Mouse (Mus musculus): ENCODE measurements around the gene Sipa1l3.

DNA sequence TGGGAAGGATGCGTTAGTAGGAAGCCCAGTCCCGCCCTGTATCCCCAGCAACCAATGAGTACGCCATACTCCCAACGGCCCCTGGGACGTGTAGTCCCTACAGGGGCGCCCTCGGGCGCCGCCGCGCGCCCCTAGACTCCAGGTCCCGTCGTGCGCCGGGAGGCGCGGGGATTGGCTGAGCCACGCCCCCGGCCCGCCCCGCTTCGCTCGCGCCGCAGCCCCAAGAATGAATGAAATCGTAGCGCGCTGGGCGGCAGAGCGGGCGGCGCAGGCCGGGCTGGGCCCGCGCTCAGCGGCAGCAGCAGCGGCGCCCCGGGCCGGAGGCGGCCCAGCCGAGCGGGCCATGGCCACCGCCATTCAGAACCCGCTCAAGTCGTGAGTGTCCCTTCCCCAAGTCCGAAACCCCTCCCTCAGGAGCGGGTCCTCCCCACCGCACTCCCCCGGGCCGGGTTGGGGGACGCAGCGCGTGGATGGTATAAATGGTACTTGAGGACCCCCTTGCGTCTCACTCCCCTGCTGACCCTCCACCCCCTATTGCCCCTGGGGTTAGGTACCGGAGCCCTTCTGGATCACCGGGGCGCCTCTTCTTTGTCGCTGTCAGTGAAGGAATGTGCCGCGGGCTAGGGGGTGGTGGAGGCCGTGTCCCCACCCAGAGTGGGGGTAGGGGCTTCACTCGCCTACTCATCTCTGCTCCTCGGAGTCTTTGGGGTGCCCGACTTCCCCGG, 214.5 kb downstream of the Sipa1l3 start, which contains the start of gene Dpf1:
- no peak for TF ChIP-seq CTCF (conservative IDR thresholded peaks at IDR 0.05; ENCODE audit: insufficient read depth, insufficient read length, low read depth, low read length)
- no peak for TF ChIP-seq POLR2A (IDR thresholded peaks at IDR 0.05; ENCODE audit: low read depth, low read length)

All from kidney, adult 2 months (tissue).